17 mouse cellular contexts compared by ENCODE assay signal in genomic region chr6:144283191-144283590, GRCm38 (mm10).
DNase-seq lines count a peak whose midpoint lies in the region; ATAC-seq and TF ChIP-seq lines count a peak whose summit lies in the region.
"Had no signal": no experiment of that assay in that cellular context is flagged by ENCODE, and none has a peak within 500 bp of the region (broad histone marks: within the 10 kb centered on the region; RNA-seq: fewer than 3 reads in every experiment).

No protein-coding gene starts in this region.

- H3K4me1 ChIP-seq in cerebellum, adult 2 months (ENCODE audit: control insufficient read depth, insufficient read depth, low read length) = no peaks in the 10 kb centered on the region; the same call in 1 of the 2 replicates
- peaks cover 17% of the 10 kb centered on the region; the same call in 1 of the 2 replicates for H3K4me1 ChIP-seq in forebrain, embryonic 15.5 days
- peaks cover 7% of the 10 kb centered on the region; the same call in 1 of the 2 replicates for H3K4me1 ChIP-seq in forebrain, postnatal 0 days (ENCODE audit: insufficient read depth)

- H3K27me3 ChIP-seq in cerebellum, adult 2 months (ENCODE audit: control insufficient read depth, insufficient read depth, low read length) = no peaks in the 10 kb centered on the region
- no peaks in the 10 kb centered on the region for H3K27me3 ChIP-seq in forebrain, embryonic 15.5 days
- H3K27me3 ChIP-seq in forebrain, postnatal 0 days (ENCODE audit: insufficient read depth, low read length) = no peaks in the 10 kb centered on the region
- H3K27me3 ChIP-seq: CH12.LX; embryonic facial prominence, embryonic 12.5 days; Patski had no signal

- H3K4me2 ChIP-seq in forebrain, embryonic 15.5 days (replicated peaks) = no peak overlapping the region
- H3K4me2 ChIP-seq in forebrain, postnatal 0 days (ENCODE audit: low read depth) = no peak overlapping the region
- H3K4me2 ChIP-seq: embryonic facial prominence, embryonic 12.5 days had no signal

- no peak overlapping the region for H3K9ac ChIP-seq in forebrain, embryonic 15.5 days (replicated peaks)
- H3K9ac ChIP-seq in forebrain, postnatal 0 days = no peak overlapping the region
- H3K9ac ChIP-seq: embryonic facial prominence, embryonic 12.5 days had no signal

- H3K27ac ChIP-seq in cerebellum, adult 2 months (ENCODE audit: insufficient read depth, low read length) = no peak overlapping the region
- 0 out of 2 replicates have a peak overlapping the region, but pooled peaks have one; percentile 12 for H3K27ac ChIP-seq in forebrain, embryonic 15.5 days (replicated peaks)
- H3K27ac ChIP-seq in forebrain, postnatal 0 days (ENCODE audit: low read depth, low read length) = no peak overlapping the region
- H3K27ac ChIP-seq: embryonic facial prominence, embryonic 10.5 days; embryonic facial prominence, embryonic 12.5 days had no signal

- peak overlapping the region; percentile 49 for H3K4me3 ChIP-seq in cerebellum, adult 2 months (replicated peaks; ENCODE audit: insufficient read depth, low read depth, low read length)
- no peak overlapping the region for H3K4me3 ChIP-seq in forebrain, embryonic 15.5 days
- H3K4me3 ChIP-seq in forebrain, postnatal 0 days (ENCODE audit: low read depth, low read length) = no peak overlapping the region
- H3K4me3 ChIP-seq: embryonic facial prominence, embryonic 10.5 days; embryonic facial prominence, embryonic 12.5 days had no signal

- DNase-seq in cerebellum, adult 2 months = no peak
- no peak for DNase-seq in cerebellum, adult 8-10 months
- DNase-seq in cerebellum, postnatal 14 days = peak; percentile 46 to 57
- no peak for DNase-seq in forebrain, postnatal 0 days
- DNase-seq: adrenal gland, postnatal 10 days; adrenal gland, postnatal 25 days; B cell, adult 2 months had no signal

- H3K36me3 ChIP-seq in forebrain, embryonic 15.5 days = no peaks in the 10 kb centered on the region
- H3K36me3 ChIP-seq in forebrain, postnatal 0 days (ENCODE audit: insufficient read depth) = no peaks in the 10 kb centered on the region
- H3K36me3 ChIP-seq: embryonic facial prominence, embryonic 10.5 days; embryonic facial prominence, embryonic 12.5 days; G1E had no signal

- ATAC-seq in cerebellum, adult (ENCODE audit: insufficient number of reproducible peaks, low FRiP score, low TSS enrichment) = no peak
- no peak for ATAC-seq in forebrain, embryonic 15.5 days (replicated peaks)
- no peak for ATAC-seq in forebrain, postnatal 0 days
- ATAC-seq: activated CD4-positive, CD25-positive, alpha-beta regulatory T cell, adult 4 months; CD4-positive, CD25-positive, alpha-beta regulatory T cell, adult 4 months; forebrain, embryonic 16.5 days; Patski had no signal

- WGBS in cerebellum, adult 2 months = 20% methylated on average over 8 of the region's 8 CpGs
- 63% methylated on average over 8 of the region's 8 CpGs for WGBS in forebrain, embryonic 15.5 days
- 57% methylated on average over 7 of the region's 8 CpGs for WGBS in forebrain, postnatal 0 days

- no peak for TF ChIP-seq POLR2A in cerebellum, adult 2 months (IDR thresholded peaks at IDR 0.05; ENCODE audit: borderline replicate concordance, insufficient read depth, low read length)

- no peak for TF ChIP-seq CTCF in cerebellum, adult 2 months (IDR thresholded peaks at IDR 0.05; ENCODE audit: borderline replicate concordance, insufficient read depth, low read depth, low read length)
- TF ChIP-seq CTCF in forebrain, postnatal 0 days (IDR thresholded peaks at IDR 0.05; ENCODE audit: low read depth) = no peak

- H3K9me3 ChIP-seq in forebrain, embryonic 15.5 days = no peaks in the 10 kb centered on the region
- H3K9me3 ChIP-seq in forebrain, postnatal 0 days (ENCODE audit: low read length) = no peaks in the 10 kb centered on the region
- H3K9me3 ChIP-seq: embryonic facial prominence, embryonic 10.5 days; embryonic facial prominence, embryonic 12.5 days had no signal

Comparison
In these comparisons a context has a peak if more than half of its experiments do, and no peak if none do; other contexts are left out.
1. DNase-seq: peak in cerebellum, postnatal 14 days (2 of 2); none in cerebellum, adult 2 months (0 of 2), cerebellum, adult 8-10 months (single experiment) and forebrain, postnatal 0 days (single experiment).